Comparison of ENCODE assay signal across 8 mouse cellular contexts in the genomic region with DNA sequence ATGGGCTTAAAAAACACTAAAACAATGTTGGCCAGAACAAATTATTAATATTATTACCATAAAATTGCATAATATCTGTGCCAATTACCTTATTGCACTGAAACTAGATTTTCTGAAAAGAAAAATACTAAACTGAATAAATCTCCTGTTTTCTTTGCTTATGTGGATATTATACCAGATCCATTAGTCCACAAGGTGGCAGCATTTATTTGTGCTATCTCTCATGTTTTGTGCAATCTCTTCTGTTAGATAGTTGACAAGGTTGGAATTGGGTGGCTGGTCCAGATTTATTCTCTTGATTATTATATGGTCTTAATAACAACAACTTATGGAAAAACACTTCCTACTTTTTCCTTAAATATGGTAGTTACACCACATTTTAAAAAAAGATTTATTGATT. TPM values are rescaled to one million over a fixed set of nuclear protein-coding genes. Genes with fewer than 3 reads are reported as not detected.
DNase-seq lines count a peak whose midpoint lies in the region; ATAC-seq and TF ChIP-seq lines count a peak whose summit lies in the region.
"Had no signal": no experiment of that assay in that cellular context is flagged by ENCODE, and none has a peak within 500 bp of the region (broad histone marks: within the 10 kb centered on the region; RNA-seq: fewer than 3 reads in every experiment).

No protein-coding gene starts in this region.

- no peak overlapping the region for H3K9ac ChIP-seq in hindbrain, embryonic 14.5 days
- H3K9ac ChIP-seq in hindbrain, embryonic 13.5 days, result no peak overlapping the region
- no peak overlapping the region for H3K9ac ChIP-seq in midbrain, embryonic 11.5 days (ENCODE audit: low read length)
- H3K9ac ChIP-seq in midbrain, embryonic 16.5 days (ENCODE audit: low read depth, low read length), result no peak overlapping the region

- ATAC-seq in hindbrain, embryonic 14.5 days (ENCODE audit: low FRiP score), result no peak
- no peak for ATAC-seq in hindbrain, embryonic 13.5 days (ENCODE audit: low FRiP score)
- no peak for ATAC-seq in midbrain, embryonic 11.5 days (ENCODE audit: low FRiP score)
- ATAC-seq in midbrain, embryonic 16.5 days, result no peak
- no peak for ATAC-seq in activated CD4-positive, CD25-positive, alpha-beta regulatory T cell, adult 4 months

- H3K4me1 ChIP-seq in hindbrain, embryonic 14.5 days (replicated peaks; ENCODE audit: control insufficient read depth, insufficient read depth, low read length), result no peaks in the 10 kb centered on the region
- H3K4me1 ChIP-seq in hindbrain, embryonic 13.5 days (replicated peaks), result no peaks in the 10 kb centered on the region
- H3K4me1 ChIP-seq in midbrain, embryonic 11.5 days (ENCODE audit: control insufficient read depth, insufficient read depth, low read length), result no peaks in the 10 kb centered on the region
- H3K4me1 ChIP-seq in midbrain, embryonic 16.5 days (ENCODE audit: control insufficient read depth, insufficient read depth, low read length), result no peaks in the 10 kb centered on the region

- TF ChIP-seq CTCF in brain, embryonic 14.5 days (IDR thresholded peaks at IDR 0.05; ENCODE audit: borderline replicate concordance, extremely low read depth, insufficient read depth, insufficient read length), result no peak

- no peak overlapping the region for H3K27ac ChIP-seq in hindbrain, embryonic 14.5 days
- no peak overlapping the region for H3K27ac ChIP-seq in hindbrain, embryonic 13.5 days
- H3K27ac ChIP-seq in midbrain, embryonic 11.5 days (ENCODE audit: low read depth, low read length), result no peak overlapping the region
- no peak overlapping the region for H3K27ac ChIP-seq in midbrain, embryonic 16.5 days (ENCODE audit: low read length)

- H3K4me3 ChIP-seq in hindbrain, embryonic 14.5 days (replicated peaks; ENCODE audit: low read length), result no peak overlapping the region
- H3K4me3 ChIP-seq in hindbrain, embryonic 13.5 days, result no peak overlapping the region
- H3K4me3 ChIP-seq in midbrain, embryonic 11.5 days (ENCODE audit: low read depth, low read length), result no peak overlapping the region
- H3K4me3 ChIP-seq in midbrain, embryonic 16.5 days (ENCODE audit: low read depth, low read length), result no peak overlapping the region

- DNase-seq in hindbrain, embryonic 14.5 days (ENCODE audit: low spot score), result peak; percentile 79
- DNase-seq in midbrain, embryonic 11.5 days (ENCODE audit: low spot score, missing footprints), result peak; percentile 84
- peak; percentile 80 for DNase-seq in brain, embryonic 14.5 days (ENCODE audit: low read depth)
- peak; percentile 51 for DNase-seq in splenic B cell, adult 2 months (ENCODE audit: low read depth, low spot score)
- DNase-seq: thymus, adult 18-20 months had no signal

- no peak overlapping the region for H3K4me2 ChIP-seq in hindbrain, embryonic 14.5 days (replicated peaks)
- H3K4me2 ChIP-seq in hindbrain, embryonic 13.5 days, result no peak overlapping the region
- no peak overlapping the region for H3K4me2 ChIP-seq in midbrain, embryonic 11.5 days
- H3K4me2 ChIP-seq in midbrain, embryonic 16.5 days (ENCODE audit: low read length), result no peak overlapping the region

- H3K27me3 ChIP-seq in hindbrain, embryonic 14.5 days (ENCODE audit: control insufficient read depth, insufficient read depth, low read length), result no peaks in the 10 kb centered on the region
- no peaks in the 10 kb centered on the region for H3K27me3 ChIP-seq in hindbrain, embryonic 13.5 days
- H3K27me3 ChIP-seq in midbrain, embryonic 11.5 days (ENCODE audit: control insufficient read depth, insufficient read depth, low read length), result no peaks in the 10 kb centered on the region
- H3K27me3 ChIP-seq in midbrain, embryonic 16.5 days (ENCODE audit: control insufficient read depth, insufficient read depth, low read depth, low read length), result no peaks in the 10 kb centered on the region
- H3K27me3 ChIP-seq in splenic B cell, adult 2 months (ENCODE audit: control insufficient read depth, insufficient read depth, low read length, poor library complexity, severe bottlenecking), result no peaks in the 10 kb centered on the region

- H3K36me3 ChIP-seq in hindbrain, embryonic 14.5 days (replicated peaks; ENCODE audit: control insufficient read depth, insufficient read depth), result peaks cover 17% of the 10 kb centered on the region; the same call in 1 of the 2 replicates
- peaks cover 13% of the 10 kb centered on the region for H3K36me3 ChIP-seq in hindbrain, embryonic 13.5 days
- H3K36me3 ChIP-seq in midbrain, embryonic 11.5 days (ENCODE audit: control insufficient read depth, insufficient read depth, low read length), result peaks cover 7% of the 10 kb centered on the region; the same call in 1 of the 2 replicates
- H3K36me3 ChIP-seq in midbrain, embryonic 16.5 days (ENCODE audit: control insufficient read depth, insufficient read depth, low read length), result peaks cover 6% of the 10 kb centered on the region; the same call in 1 of the 2 replicates
- peaks cover 4% of the 10 kb centered on the region for H3K36me3 ChIP-seq in splenic B cell, adult 2 months (ENCODE audit: control insufficient read depth, insufficient read depth, low read length, poor library complexity, severe bottlenecking)

- TF ChIP-seq POLR2A in brain, embryonic 14.5 days (IDR thresholded peaks at IDR 0.05; ENCODE audit: borderline replicate concordance, extremely low read depth, insufficient read depth, insufficient read length, poor library complexity, severe bottlenecking), result no peak

- H3K9me3 ChIP-seq in hindbrain, embryonic 14.5 days (ENCODE audit: control insufficient read depth, low read length), result no peaks in the 10 kb centered on the region
- no peaks in the 10 kb centered on the region for H3K9me3 ChIP-seq in hindbrain, embryonic 13.5 days
- H3K9me3 ChIP-seq in midbrain, embryonic 11.5 days (ENCODE audit: control insufficient read depth, low read length), result no peaks in the 10 kb centered on the region
- no peaks in the 10 kb centered on the region for H3K9me3 ChIP-seq in midbrain, embryonic 16.5 days (replicated peaks; ENCODE audit: control insufficient read depth, low read length, poor library complexity, severe bottlenecking)

RNA-seq across cellular contexts. Expression of a gene that starts 58.1 kb away (rescaled TPM):
- polyA plus RNA-seq in hindbrain, embryonic 14.5 days (2014; fragmentation: Nextera tagmentation; extraction: Ambion mirVana), result 67.9 and 74.4 TPM in 2 replicates
- 22.2 and 22.4 TPM in 2 replicates for polyA plus RNA-seq in hindbrain, embryonic 13.5 days (2015; fragmentation: Nextera tagmentation; extraction: Ambion mirVana)
- 102 and 126 TPM in 2 replicates for polyA plus RNA-seq in midbrain, embryonic 11.5 days (2014; fragmentation: Nextera tagmentation; extraction: Ambion mirVana)
- polyA plus RNA-seq in midbrain, embryonic 16.5 days (2015; fragmentation: Nextera tagmentation; extraction: Ambion mirVana), result 14.0 and 17.9 TPM in 2 replicates
- polyA plus RNA-seq in brain, embryonic 14.5 days (2012; rRNA removed), result 130 and 133 TPM in 2 replicates
- 10 to 100 TPM; 15.6 to 19.7 TPM for polyA plus RNA-seq in activated CD4-positive, CD25-positive, alpha-beta regulatory T cell, adult 4 months (2017; shearing (Covaris generic))
